Mouse (Mus musculus) liver, adult 2 months (tissue): ENCODE measurements around the gene Zfp11.

Experiments
- CTCF ChIP-seq: fragments of 200-500 bp; IDR thresholded peaks from 2 replicates; pipeline ENCODE4 v1.5.1; 2011; ENCODE audit warnings: low read depth, low read length, control low read depth
- POLR2A ChIP-seq: fragments of 200-500 bp; IDR thresholded peaks from 2 replicates; pipeline ENCODE4 v1.6.1; 2011; ENCODE audit warnings: low read length, control low read depth; ENCODE audit not compliant: insufficient read depth; ENCODE audit errors: extremely low read depth

DNA sequence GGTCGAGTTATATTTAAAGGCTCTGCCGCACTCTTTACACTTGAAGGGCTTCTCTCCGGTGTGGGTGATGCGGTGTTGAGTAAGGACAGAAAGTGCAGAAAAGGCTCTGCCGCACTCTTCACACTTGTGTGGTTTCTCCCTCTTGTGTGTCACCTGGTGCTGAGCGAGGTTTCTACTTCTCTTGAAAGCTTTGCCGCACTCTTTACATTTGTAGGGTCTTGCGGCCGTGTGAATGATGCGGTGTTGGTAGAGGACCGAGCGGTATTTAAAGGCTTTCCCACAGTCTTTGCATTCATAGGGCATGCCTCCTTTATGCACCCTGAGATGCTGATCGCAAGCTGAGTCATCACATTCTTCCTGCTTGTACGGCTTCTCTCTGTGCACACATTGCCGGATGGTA, 12.0 kb downstream of the Zfp11 start:
- no peak for TF ChIP-seq POLR2A
- no peak for TF ChIP-seq CTCF
